Mouse (Mus musculus): ENCODE data around the gene Plcb4.
"Not testable (repeated sequence)": the region's sequence is repeated elsewhere in the genome, so short reads cannot be mapped to it uniquely, and the experiment has no call there.

Plcb4 gene

DNA sequence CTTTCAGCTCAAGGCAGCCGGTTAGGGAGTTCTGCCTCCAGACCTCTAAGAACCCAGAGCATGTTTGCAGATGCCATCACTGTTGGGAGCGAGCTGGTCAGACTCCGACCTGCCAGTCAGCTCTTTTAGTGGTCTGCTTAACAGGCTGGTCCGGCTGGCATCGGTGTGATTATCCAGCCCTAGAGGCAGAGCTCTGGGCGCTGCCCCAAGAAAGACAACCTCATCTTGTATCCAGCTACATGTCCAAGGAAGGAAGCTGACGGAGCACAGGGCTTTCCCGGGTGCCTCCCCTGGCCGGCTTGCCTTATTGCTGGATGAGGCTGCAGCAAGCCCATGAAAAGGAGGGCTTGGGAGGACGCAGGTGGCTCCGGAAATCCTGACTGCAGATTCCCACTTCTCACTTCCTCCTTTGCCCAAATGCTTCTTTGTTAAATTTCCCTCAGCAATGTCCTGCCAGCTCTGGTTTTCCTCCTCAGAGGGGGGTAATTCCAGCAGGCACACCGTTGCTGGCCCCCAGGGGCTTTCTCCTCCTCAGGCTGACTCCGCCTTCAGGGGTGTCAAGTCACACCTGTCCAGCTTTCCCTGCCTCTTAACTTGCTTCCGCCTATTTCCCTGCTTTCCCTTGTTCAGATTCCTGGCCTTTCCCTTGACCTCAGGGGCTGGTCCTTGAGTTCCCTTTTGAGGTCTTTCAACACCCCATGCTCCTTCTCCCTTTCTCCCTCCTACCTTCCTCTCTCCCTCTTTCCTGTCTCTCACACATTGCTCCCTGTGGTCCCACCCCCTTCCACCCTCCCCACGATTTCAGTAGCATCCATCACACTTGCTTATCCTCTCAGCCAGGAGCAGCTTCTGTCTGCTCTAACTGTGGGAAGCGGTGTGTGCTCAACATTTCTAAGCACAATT lies 58.7 kb downstream of the Plcb4 start:
- no peak for DNase-seq (ENCODE audit: low read depth, low spot score)

DNA sequence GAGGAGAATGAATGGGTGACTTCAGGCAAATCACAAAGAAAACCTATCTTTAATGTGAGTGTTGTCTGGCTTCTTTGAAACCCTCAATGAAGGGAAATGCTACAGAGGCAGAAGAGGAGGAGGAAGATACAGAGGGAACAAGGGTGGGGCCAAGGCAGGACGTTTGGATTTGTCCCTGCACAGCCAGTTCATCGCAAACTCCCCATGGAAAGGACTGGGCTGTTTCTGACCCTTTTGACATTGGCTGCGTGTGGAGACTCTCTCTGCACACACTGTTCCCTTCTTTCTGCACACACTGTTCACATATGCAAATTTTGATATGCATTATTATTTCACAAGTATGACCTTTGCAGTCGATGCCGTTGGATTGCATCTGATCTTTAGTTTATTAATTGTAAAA lies 63.3 kb downstream of the Plcb4 start:
- DNase-seq (ENCODE audit: low read depth, low spot score), result no peak

DNA sequence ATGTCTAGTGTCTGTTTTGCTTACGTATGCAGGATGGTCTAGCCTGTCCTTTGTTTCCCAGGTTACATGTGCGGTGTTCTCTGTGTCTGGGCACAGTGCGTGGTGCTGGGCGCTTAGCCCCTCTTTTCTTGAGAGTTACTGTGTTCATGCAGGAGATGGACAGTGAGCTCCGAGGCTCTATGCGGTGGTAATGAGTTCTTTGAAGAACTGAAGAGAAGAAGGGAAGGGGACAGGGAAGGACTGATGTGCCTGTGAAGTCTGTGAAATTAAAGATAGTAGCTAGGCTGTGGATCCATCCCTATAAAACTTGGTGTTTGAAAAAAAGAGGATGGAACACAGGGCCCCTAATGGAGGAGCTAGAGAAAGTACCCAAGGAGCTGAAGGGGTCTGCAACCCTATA lies 64.6 kb downstream of the Plcb4 start:
- no peak for DNase-seq (ENCODE audit: low read depth, low spot score)

- no peak for DNase-seq (ENCODE audit: low read depth, low spot score)
Measured at GRCm38 (mm10) chr2:135724489-135724888, 65.7 kb downstream of the Plcb4 start.

GRCm38 (mm10) chr2:135725362-135725761 lies 66.6 kb downstream of the Plcb4 start:
- DNase-seq (ENCODE audit: low read depth, low spot score), result no peak

- no peak for DNase-seq (ENCODE audit: low read depth, low spot score)
Measured at GRCm38 (mm10) chr2:135727088-135727487, 68.3 kb downstream of the Plcb4 start.

- no peak for DNase-seq (ENCODE audit: low read depth, low spot score)
Measured at GRCm38 (mm10) chr2:135727925-135728324, 69.1 kb downstream of the Plcb4 start.

GRCm38 (mm10) chr2:135731591-135731990 lies 72.8 kb downstream of the Plcb4 start:
- DNase-seq (ENCODE audit: low read depth, low spot score), result no peak

DNA sequence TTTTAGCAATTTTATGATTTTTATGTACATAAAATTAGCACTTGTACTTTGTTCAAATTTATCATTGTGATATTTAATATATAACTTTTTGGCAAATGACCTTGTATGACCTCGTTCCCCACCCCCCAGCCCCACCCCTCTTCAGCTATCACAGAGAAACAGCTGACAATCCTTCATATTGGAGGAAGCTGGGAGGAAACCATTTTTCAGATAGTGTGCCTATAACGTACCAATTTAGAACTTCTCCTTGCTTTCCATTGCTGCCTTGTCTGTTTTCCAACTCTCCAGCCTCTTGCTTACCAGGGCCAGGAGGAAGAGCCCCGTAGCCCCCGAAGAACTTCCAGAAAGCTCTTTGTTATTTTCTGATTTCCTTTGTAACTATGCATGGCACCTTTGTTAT lies 73.8 kb downstream of the Plcb4 start:
- no peak for DNase-seq (ENCODE audit: low read depth, low spot score)

DNA sequence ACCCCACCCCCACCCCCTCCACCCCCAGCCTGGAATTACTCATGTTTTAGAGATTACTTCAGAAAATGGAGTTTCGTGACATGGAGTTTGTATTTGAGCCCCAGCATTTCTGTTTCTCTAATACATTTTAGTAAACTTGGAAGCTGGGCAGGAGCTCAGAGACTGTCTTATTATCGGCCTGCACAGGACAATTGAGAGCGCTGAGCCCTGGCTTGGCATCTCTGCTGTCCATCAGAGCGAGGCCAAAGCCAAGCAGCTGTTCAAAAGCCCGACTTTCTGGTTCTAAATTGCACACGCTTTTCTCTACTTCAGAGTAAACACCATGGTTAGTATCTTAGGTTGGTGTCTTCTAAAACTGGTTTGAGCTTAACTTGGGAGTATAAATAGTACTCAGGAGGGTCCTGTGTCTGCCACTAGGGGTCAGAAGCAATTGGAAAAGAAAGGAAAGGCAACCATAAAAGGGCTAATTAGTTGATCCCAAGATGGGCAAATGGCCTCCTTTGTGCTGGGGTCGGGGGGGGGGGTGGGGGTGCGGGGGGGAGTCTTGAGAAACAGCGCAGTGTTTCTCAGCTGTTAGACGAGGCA lies 75.2 kb downstream of the Plcb4 start:
- DNase-seq (ENCODE audit: low read depth, low spot score), result no peak

DNA sequence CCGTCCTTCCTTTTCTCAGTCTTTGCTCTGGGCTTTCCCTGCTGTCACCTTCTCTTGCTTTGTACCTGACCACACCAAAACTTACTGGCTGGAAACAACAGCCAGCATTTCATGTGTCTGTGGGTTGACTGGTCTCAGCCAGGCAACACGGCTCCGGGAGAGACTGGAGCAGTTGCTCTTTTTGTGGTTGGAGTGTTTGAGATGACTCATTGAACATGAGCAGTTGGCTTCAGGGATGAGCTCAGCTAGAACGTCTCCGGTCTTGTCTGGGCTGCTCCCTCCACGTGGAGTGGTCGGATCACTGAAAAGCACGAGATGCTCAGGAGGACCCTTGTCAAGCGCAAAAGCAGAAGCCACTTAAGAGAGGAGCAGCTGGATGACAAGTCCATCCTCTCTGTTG lies 78.7 kb downstream of the Plcb4 start:
- peak; percentile 7 for DNase-seq (ENCODE audit: low read depth, low spot score)

DNA sequence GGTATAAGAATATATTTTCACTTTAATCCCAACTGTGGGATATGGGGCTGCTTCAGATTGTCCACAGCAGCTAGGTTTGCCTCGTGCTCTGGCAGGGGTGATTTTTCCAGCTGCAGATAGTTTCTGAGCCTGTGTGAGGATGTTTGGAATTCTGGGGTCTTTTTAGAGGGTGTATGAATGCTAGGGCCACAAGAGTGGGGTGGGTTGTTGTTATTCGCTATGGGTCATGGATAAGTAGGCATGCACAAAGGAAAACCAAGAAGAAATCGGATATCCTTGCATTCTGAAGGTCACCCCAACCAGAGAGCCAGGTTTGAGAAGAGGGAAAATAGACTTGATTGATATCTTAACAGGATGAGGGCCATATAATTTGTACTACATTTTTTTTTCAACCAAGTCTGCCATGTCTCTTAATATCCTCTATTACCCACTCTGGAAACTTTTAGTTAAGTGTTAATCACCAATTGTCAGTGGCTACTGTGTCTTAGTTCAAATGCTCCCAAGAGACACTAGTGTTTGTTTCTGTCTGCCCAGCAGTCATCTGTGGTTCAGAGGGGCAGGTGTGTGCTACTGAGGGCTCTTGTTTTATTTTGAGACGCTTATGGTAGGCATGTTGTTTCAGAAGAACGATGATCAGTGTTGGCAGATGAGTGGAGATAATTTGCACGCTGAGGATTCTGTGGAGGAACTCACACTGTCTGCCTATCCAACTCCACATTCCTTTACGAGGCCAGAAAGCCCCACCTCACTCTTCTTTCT lies 79.4 kb downstream of the Plcb4 start:
- not testable (repeated sequence) for DNase-seq (ENCODE audit: low read depth, low spot score)

- DNase-seq (ENCODE audit: low read depth, low spot score), result no peak
Measured at GRCm38 (mm10) chr2:135738950-135739349, 80.1 kb downstream of the Plcb4 start.

GRCm38 (mm10) chr2:135742954-135743700 lies 84.3 kb downstream of the Plcb4 start:
- no peak for DNase-seq (ENCODE audit: low read depth, low spot score)

DNA sequence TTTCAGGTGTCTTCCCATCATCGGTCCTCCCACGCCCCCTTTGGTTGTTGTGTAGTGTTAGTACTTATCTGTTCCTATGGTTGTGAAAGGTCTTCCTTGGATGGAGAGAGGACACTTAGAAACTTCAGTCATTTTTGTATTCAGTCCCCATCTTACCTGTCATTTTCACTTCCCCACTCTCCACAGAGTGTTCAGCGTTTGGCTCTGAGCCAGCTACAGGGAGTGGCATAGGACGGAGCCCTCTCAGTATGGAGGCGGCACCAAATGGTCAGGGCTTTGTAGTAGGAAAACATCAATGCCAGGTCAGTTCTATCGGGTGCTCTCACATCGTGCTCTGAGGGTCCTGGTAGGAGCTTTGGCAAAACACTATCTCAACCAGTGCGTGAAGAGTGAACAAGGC lies 85.9 kb downstream of the Plcb4 start:
- DNase-seq (ENCODE audit: low read depth, low spot score), result no peak

DNA sequence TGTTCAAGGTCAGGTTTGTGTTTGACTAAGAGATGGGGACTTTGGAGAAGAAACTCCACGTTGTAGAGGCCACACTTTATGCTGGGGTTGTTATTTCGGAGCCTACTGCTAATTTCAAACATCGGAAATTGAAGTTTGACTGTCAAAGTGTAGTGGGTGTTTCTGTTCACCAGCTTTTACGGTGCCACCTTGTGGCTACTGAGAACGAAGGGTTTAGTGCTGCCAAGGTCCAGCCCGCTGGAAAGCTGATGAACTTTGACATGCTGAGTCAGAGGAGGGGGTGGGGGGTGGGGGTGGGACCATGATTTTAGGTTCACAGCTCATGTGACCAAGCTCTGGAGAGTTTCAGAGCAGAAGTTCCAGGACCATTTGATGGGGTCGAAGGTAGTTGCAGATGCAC lies 86.3 kb downstream of the Plcb4 start:
- DNase-seq (ENCODE audit: low read depth, low spot score), result no peak

GRCm38 (mm10) chr2:135748441-135748840 lies 89.6 kb downstream of the Plcb4 start:
- DNase-seq (ENCODE audit: low read depth, low spot score), result no peak

GRCm38 (mm10) chr2:135749606-135750005 lies 90.8 kb downstream of the Plcb4 start:
- no peak for DNase-seq (ENCODE audit: low read depth, low spot score)

DNA sequence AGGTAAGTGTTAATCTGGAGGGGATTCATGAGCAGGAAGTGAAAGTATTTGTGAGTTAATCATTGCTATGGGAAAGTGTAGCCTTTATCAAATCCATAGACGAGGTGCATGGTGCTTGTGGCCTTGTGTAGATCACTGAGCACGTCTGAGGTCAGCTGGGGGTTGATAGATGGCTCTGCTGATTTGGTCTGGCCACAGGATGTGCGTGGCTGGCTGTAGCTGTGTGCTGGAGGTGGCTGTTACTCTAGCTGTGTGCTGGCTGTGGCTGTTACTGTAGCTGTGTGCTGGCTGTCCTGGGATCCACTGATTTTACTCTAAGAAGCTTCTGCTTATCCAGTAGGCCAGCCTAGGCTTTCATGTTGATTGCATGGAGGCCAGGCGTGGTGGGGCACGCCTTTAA lies 91.9 kb downstream of the Plcb4 start:
- DNase-seq (ENCODE audit: low read depth, low spot score), result no peak

GRCm38 (mm10) chr2:135755792-135756191 lies 97.0 kb downstream of the Plcb4 start:
- DNase-seq (ENCODE audit: low read depth, low spot score), result no peak

DNA sequence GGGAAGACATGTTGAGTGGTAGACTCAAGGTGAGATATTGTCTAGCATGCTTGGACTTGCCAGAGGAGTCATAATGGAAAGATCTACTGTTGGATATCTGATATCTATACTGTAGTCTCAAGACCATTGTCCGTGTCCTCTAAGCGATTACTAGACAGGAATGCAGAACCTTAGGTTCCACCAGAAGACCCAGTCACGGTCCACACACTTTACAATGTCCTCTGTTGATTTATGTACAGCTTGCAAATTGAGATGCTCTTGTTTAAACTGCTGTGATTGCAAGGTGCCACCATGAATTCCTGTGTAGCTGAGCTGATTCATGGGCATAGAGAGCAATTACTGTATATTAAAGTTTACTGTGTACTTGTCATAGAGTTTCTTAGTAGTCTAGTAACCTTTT lies 98.7 kb downstream of the Plcb4 start:
- DNase-seq (ENCODE audit: low read depth, low spot score), result no peak

Measured in CD4-positive helper T cell, adult 2 months (primary cell).